Mouse (Mus musculus) MEL (cell line): ENCODE measurements around the gene Wdr18. TPM values are rescaled to one million over a fixed set of nuclear protein-coding genes. Genes with fewer than 3 reads are reported as not detected.
A peak's percentile ranks its signal among the peaks of the same experiment; 100 is the strongest.

Experiments used
- DNase-seq: peaks from one replicate; pipeline ENCODE4 v3.0.0; 2011; ENCODE audit warnings: low read depth, low spot score
- H3K27ac ChIP-seq: 2 replicates; pipeline ENCODE4 v1.5.1; 2012; ENCODE audit warnings: low read depth, mild to moderate bottlenecking, control low read depth, low read length, moderate library complexity; ENCODE audit not compliant: control insufficient read depth
- H3K27me3 ChIP-seq, 2 experiments: fragments of 150-350 bp in 1 of 2; sonication (generic) in 1 of 2; 2 replicates each; pipeline ENCODE4 v1.6.1; 2012; ENCODE audit warnings: low read length in 2 of 2, mild to moderate bottlenecking in 2 of 2, improper control_type of control experiment in 1 of 2, moderate library complexity in 1 of 2; ENCODE audit not compliant: insufficient read depth in 2 of 2, control insufficient read depth in 1 of 2
- H3K36me3 ChIP-seq, 2 experiments: 2 replicates each; pipeline ENCODE4 v1.6.1; 2012 to 2014; ENCODE audit warnings: low read length in 2 of 2, improper control_type of control experiment in 1 of 2, inconsistent platforms in 1 of 2, mild to moderate bottlenecking in 1 of 2; ENCODE audit not compliant: insufficient read depth in 2 of 2, control insufficient read depth in 1 of 2
- H3K4me1 ChIP-seq, 2 experiments: fragments of 150-350 bp in 1 of 2; sonication (generic) in 1 of 2; 2 replicates each; pipeline ENCODE4 v1.6.1; 2012; ENCODE audit warnings: low read length in 2 of 2, improper control_type of control experiment in 1 of 2, mild to moderate bottlenecking in 1 of 2; ENCODE audit not compliant: insufficient read depth in 2 of 2, control insufficient read depth in 1 of 2
- H3K4me3 ChIP-seq, 2 experiments: fragments of 150-350 bp in 1 of 2; sonication (generic) in 1 of 2; 2 replicates each; pipeline ENCODE4 v1.5.1; 2012; ENCODE audit warnings: low read depth in 2 of 2, low read length in 2 of 2, mild to moderate bottlenecking in 2 of 2, moderate library complexity in 2 of 2, control low read depth in 1 of 2, improper control_type of control experiment in 1 of 2; ENCODE audit not compliant: control insufficient read depth in 1 of 2, insufficient read depth in 1 of 2
- H3K79me2 ChIP-seq: 2 replicates; pipeline ENCODE4 v1.6.1; 2012; ENCODE audit warnings: mild to moderate bottlenecking, low read length, moderate library complexity; ENCODE audit not compliant: control insufficient read depth, poor library complexity, insufficient read depth
- H3K9ac ChIP-seq: 2 replicates; pipeline ENCODE4 v1.6.1; 2012; ENCODE audit warnings: low read depth, mild to moderate bottlenecking, control low read depth, low read length, moderate library complexity; ENCODE audit not compliant: control insufficient read depth, poor library complexity, severe bottlenecking
- H3K9me3 ChIP-seq: fragments of 150-350 bp; sonication (generic); replicated peaks from 2 replicates; pipeline ENCODE4 v1.6.1; 2012; ENCODE audit warnings: mild to moderate bottlenecking, low read length, improper control_type of control experiment, moderate library complexity; ENCODE audit not compliant: insufficient read depth
- CHD1 ChIP-seq: IDR thresholded peaks from 2 replicates; pipeline ENCODE4 v1.6.1; 2012; ENCODE audit warnings: low read depth, mild to moderate bottlenecking, inconsistent platforms, low read length, improper control_type of control experiment
- CHD2 ChIP-seq: IDR thresholded peaks from 2 replicates; pipeline ENCODE4 v1.6.1; 2011; ENCODE audit warnings: low read length, improper control_type of control experiment
- CTCF ChIP-seq, 3 experiments: IDR thresholded peaks in 2 of 3; conservative IDR thresholded peaks in 1 of 3; 2 replicates each; pipeline ENCODE4 v1.5.1; 2011 to 2012; ENCODE audit warnings: low read length in 3 of 3, low read depth in 2 of 3, mild to moderate bottlenecking in 2 of 3, improper control_type of control experiment in 1 of 3, inconsistent platforms in 1 of 3, mixed read lengths in 1 of 3, moderate library complexity in 1 of 3; ENCODE audit not compliant: control insufficient read depth in 1 of 3, insufficient read depth in 1 of 3, poor library complexity in 1 of 3, severe bottlenecking in 1 of 3
- ELF1 ChIP-seq: IDR thresholded peaks from 2 replicates; pipeline ENCODE4 v1.6.1; 2014; ENCODE audit warnings: low read depth, mild to moderate bottlenecking, inconsistent platforms, low read length, improper control_type of control experiment, moderate library complexity
- ETS1 ChIP-seq: IDR thresholded peaks from 2 replicates; pipeline ENCODE4 v1.6.1; 2012; ENCODE audit warnings: low read depth, mild to moderate bottlenecking, inconsistent platforms, low read length, improper control_type of control experiment, moderate library complexity
- GABPA ChIP-seq: IDR thresholded peaks from 2 replicates; pipeline ENCODE4 v1.6.1; 2012; ENCODE audit warnings: low read depth, mild to moderate bottlenecking, inconsistent platforms, low read length, improper control_type of control experiment, moderate library complexity
- GATA1 ChIP-seq: IDR thresholded peaks from 2 replicates; pipeline ENCODE4 v1.6.1; 2011; ENCODE audit warnings: low read depth, low read length, improper control_type of control experiment
- HCFC1 ChIP-seq: IDR thresholded peaks from 2 replicates; pipeline ENCODE4 v1.6.1; 2012; ENCODE audit warnings: low read depth, mild to moderate bottlenecking, inconsistent platforms, low read length, improper control_type of control experiment, moderate library complexity
- KAT2A ChIP-seq: conservative IDR thresholded peaks from 2 replicates; pipeline ENCODE4 v1.6.1; 2012; ENCODE audit warnings: low read depth, low read length, improper control_type of control experiment, inconsistent platforms
- MAZ ChIP-seq: IDR thresholded peaks from 2 replicates; pipeline ENCODE4 v1.6.1; 2012; ENCODE audit warnings: low read depth, mild to moderate bottlenecking, inconsistent platforms, low read length, improper control_type of control experiment
- MEF2A ChIP-seq: IDR thresholded peaks from 2 replicates; pipeline ENCODE4 v1.6.1; 2014; ENCODE audit warnings: low read depth, mild to moderate bottlenecking, inconsistent platforms, low read length, improper control_type of control experiment; ENCODE audit not compliant: poor library complexity, insufficient replicate concordance, severe bottlenecking; ENCODE audit errors: extremely low read depth
- MYB ChIP-seq: IDR thresholded peaks from 2 replicates; pipeline ENCODE4 v1.6.1; 2011; ENCODE audit warnings: mild to moderate bottlenecking, low read depth, low read length, improper control_type of control experiment
- MYC ChIP-seq: IDR thresholded peaks from 2 replicates; pipeline ENCODE4 v1.6.1; 2011; ENCODE audit warnings: low read depth, mild to moderate bottlenecking, low read length, improper control_type of control experiment, moderate library complexity
- POLR2A ChIP-seq, 2 experiments: IDR thresholded peaks; 2 replicates each; pipeline ENCODE4 v1.6.1; 2011 to 2012; ENCODE audit warnings: low read length in 2 of 2, mild to moderate bottlenecking in 2 of 2, control low read depth in 1 of 2, improper control_type of control experiment in 1 of 2, low read depth in 1 of 2, moderate library complexity in 1 of 2; ENCODE audit not compliant: control insufficient read depth in 1 of 2, insufficient read depth in 1 of 2, poor library complexity in 1 of 2
- RAD21 ChIP-seq: IDR thresholded peaks from 2 replicates; pipeline ENCODE4 v1.6.1; 2011; ENCODE audit warnings: mild to moderate bottlenecking, low read depth, low read length, improper control_type of control experiment
- SMC3 ChIP-seq: IDR thresholded peaks from 2 replicates; pipeline ENCODE4 v1.6.1; 2011; ENCODE audit warnings: low read depth, low read length, improper control_type of control experiment
- TAL1 ChIP-seq: IDR thresholded peaks from 2 replicates; pipeline ENCODE4 v1.6.1; 2012; ENCODE audit warnings: mild to moderate bottlenecking, inconsistent platforms, low read length, moderate library complexity, mixed read lengths
- UBTF ChIP-seq: IDR thresholded peaks from 2 replicates; pipeline ENCODE4 v1.6.1; 2012; ENCODE audit warnings: low read depth, mild to moderate bottlenecking, inconsistent platforms, low read length, improper control_type of control experiment, moderate library complexity, borderline replicate concordance; ENCODE audit not compliant: insufficient read depth
- ZC3H11A ChIP-seq: IDR thresholded peaks from 2 replicates; pipeline ENCODE4 v1.6.1; 2012; ENCODE audit warnings: low read depth, mild to moderate bottlenecking, inconsistent platforms, low read length, improper control_type of control experiment
- ZKSCAN1 ChIP-seq: IDR thresholded peaks from 2 replicates; pipeline ENCODE4 v1.6.1; 2012; ENCODE audit warnings: low read depth, mild to moderate bottlenecking, inconsistent platforms, low read length, improper control_type of control experiment, moderate library complexity
- polyA plus RNA-seq, 2 experiments: library from polyadenylated mRNA; stranded (reverse) in 1 of 2; unstranded in 1 of 2; fragments of >175 nt in 1 of 2; fragments of >200 nt in 1 of 2; gene quantifications; 2 replicates each; pipeline versions ENCODE4 v1.2.1 to v1.2.4; 2012; ENCODE audit warnings: low replicate concordance in 2 of 2, low read depth in 1 of 2; ENCODE audit not compliant: insufficient read length in 2 of 2, insufficient read depth in 1 of 2, missing spikeins in 1 of 2
- total RNA-seq: library from RNA; depleted of rRNA; stranded (reverse); fragments of 300-350 nt; gene quantifications from 2 replicates; pipeline ENCODE4 v1.2.3, GENCODE M21; 2012

Gene Wdr18
- total and polyA plus RNA-seq, 3 experiments = 89.5 to 107 TPM; not detected in 1

- peaks cover 9% of the 10 kb centered on the region for H3K79me2 ChIP-seq
- no peak overlapping the region for H3K9ac ChIP-seq
- no peaks in the 10 kb centered on the region for H3K9me3 ChIP-seq
- H3K27ac ChIP-seq = no peak overlapping the region
- peaks cover 0 to 6% of the 10 kb centered on the region in 2 experiments; a peak in 1 of 4 replicates for H3K4me1 ChIP-seq
- no peak overlapping the region for H3K4me3 ChIP-seq
- H3K36me3 ChIP-seq = no peaks in the 10 kb centered on the region; a peak in 1 of 4 replicates
- H3K27me3 ChIP-seq = no peaks in the 10 kb centered on the region
- no peak for DNase-seq
- TF ChIP-seq TAL1 (no peak), UBTF (no peak), MYC (no peak), RAD21 (no peak), CHD2 (0 out of 2 replicates have a peak, but pooled peaks have one; percentile 29), KAT2A (no peak)
Observed at GRCm38 (mm10) chr10:79928907-79929701, 30.8 kb upstream of the Wdr18 start.

GRCm38 (mm10) chr10:79929967-79930825, 29.8 kb upstream of the Wdr18 start:
- H3K27me3 ChIP-seq = no peaks in the 10 kb centered on the region
- TF ChIP-seq ZKSCAN1 (no peak), ZC3H11A (no peak), MYC (no peak), POLR2A (IDR thresholded peaks at IDR 0.05; ENCODE audit: control insufficient read depth in 1 of 2, insufficient read depth in 1 of 2, low read depth in 1 of 2, low read length in 2 of 2, poor library complexity in 1 of 2) (no peak), MAZ (no peak), TAL1 (no peak), GATA1 (no peak), SMC3 (no peak), MYB (no peak), CHD2 (no peak), CHD1 (no peak), GABPA (no peak), HCFC1 (no peak), ELF1 (no peak), CTCF (IDR thresholded peaks at IDR 0.05 in 2 of 3, conservative IDR thresholded peaks at IDR 0.05 in 1 of 3; ENCODE audit: control insufficient read depth in 1 of 3, insufficient read depth in 1 of 3, low read depth in 2 of 3, low read length in 3 of 3, poor library complexity in 1 of 3, severe bottlenecking in 1 of 3) (no peak), MEF2A (no peak), ETS1 (no peak)
- TF ChIP-seq, all 39 proteins: peak for 0
- no peak overlapping the region for H3K9ac ChIP-seq
- DNase-seq = no peak
- H3K27ac ChIP-seq = no peak overlapping the region
- H3K9me3 ChIP-seq = no peaks in the 10 kb centered on the region
- H3K36me3 ChIP-seq = no peaks in the 10 kb centered on the region; a peak in 1 of 4 replicates
- no peak overlapping the region for H3K4me3 ChIP-seq
- H3K4me1 ChIP-seq = peaks cover 0 to 6% of the 10 kb centered on the region in 2 experiments; a peak in 1 of 4 replicates
- H3K79me2 ChIP-seq = peaks cover 9% of the 10 kb centered on the region
